Mouse (Mus musculus) 3134 (cell line): Measurements from ENCODE around the gene Vmn1r95.
"Not testable (repeated sequence)": the region's sequence is repeated elsewhere in the genome, so short reads cannot be mapped to it uniquely, and the experiment has no call there.

Experiments used
- DNase-seq: peaks from one replicate; pipeline ENCODE4 v3.0.0-alpha.2; 2011; ENCODE audit warnings: low spot score; ENCODE audit not compliant: insufficient read length; ENCODE audit errors: extremely low read depth

The Vmn1r95 gene

GRCm38 (mm10) chr7:20193410-20193809, at the start of gene Vmn1r95:
Vmn1r95 (plus strand) TSS chr7:20193710.
- not testable (repeated sequence) for DNase-seq

GRCm38 (mm10) chr7:20168277-20168676, 25.2 kb upstream of the Vmn1r95 start, which contains the start of gene Vmn1r94:
Vmn1r94 (minus strand) TSS chr7:20168377.
- DNase-seq: not testable (repeated sequence)

- not testable (repeated sequence) for DNase-seq
Observed at GRCm38 (mm10) chr7:20205507-20205906, 12.0 kb downstream of the Vmn1r95 start, which contains the start of gene Gm6164. Gm6164 (minus strand) TSS chr7:20205607.

GRCm38 (mm10) chr7:20233728-20234127, 40.2 kb downstream of the Vmn1r95 start, which contains the start of gene Gm4498:
Gm4498 (minus strand) TSS chr7:20233828.
- DNase-seq: not testable (repeated sequence)
